Mouse (Mus musculus) myocyte (in vitro differentiated cells): ENCODE results near the gene Tmem108.

Source experiments
- CEBPB ChIP-seq: IDR thresholded peaks from 2 replicates; pipeline ENCODE4 v1.6.1; 2011; ENCODE audit warnings: mild to moderate bottlenecking, moderate library complexity; ENCODE audit not compliant: poor library complexity, insufficient read depth, severe bottlenecking
- E2F4 ChIP-seq: IDR thresholded peaks from one replicate; pipeline ENCODE4 v1.6.1; 2011; ENCODE audit warnings: mild to moderate bottlenecking, control low read depth, moderate library complexity; ENCODE audit not compliant: insufficient read depth
- MAX ChIP-seq: IDR thresholded peaks from one replicate; pipeline ENCODE4 v1.6.1; 2011; ENCODE audit warnings: low read depth, mild to moderate bottlenecking, control low read depth
- MYOD1 ChIP-seq, 3 experiments: IDR thresholded peaks; one replicate each; pipeline ENCODE4 v1.6.1; 2011; ENCODE audit warnings: control low read depth in 2 of 3, low read depth in 2 of 3, mild to moderate bottlenecking in 2 of 3, moderate library complexity in 1 of 3; ENCODE audit not compliant: insufficient read length in 2 of 3, control insufficient read depth in 1 of 3
- MYOG ChIP-seq, 3 experiments: IDR thresholded peaks; one replicate each; pipeline ENCODE4 v1.6.1; 2011; ENCODE audit warnings: control low read depth in 2 of 3, low read depth in 2 of 3, mild to moderate bottlenecking in 2 of 3; ENCODE audit not compliant: insufficient read length in 2 of 3, control insufficient read depth in 1 of 3, insufficient read depth in 1 of 3
- POLR2A ChIP-seq: IDR thresholded peaks from one replicate; pipeline ENCODE4 v1.6.1; 2011; ENCODE audit warnings: low read depth, mild to moderate bottlenecking, control low read depth, moderate library complexity; ENCODE audit not compliant: insufficient read length
- POLR2AphosphoS2 ChIP-seq: IDR thresholded peaks from one replicate; pipeline ENCODE4 v1.6.1; 2011; ENCODE audit warnings: low read depth, control low read depth; ENCODE audit not compliant: insufficient read length
- REST ChIP-seq: IDR thresholded peaks from one replicate; pipeline ENCODE4 v1.6.1; 2011; ENCODE audit warnings: mild to moderate bottlenecking, control low read depth, moderate library complexity; ENCODE audit not compliant: insufficient read depth, insufficient read length
- SRF ChIP-seq: IDR thresholded peaks from one replicate; pipeline ENCODE4 v1.6.1; 2011; ENCODE audit warnings: low read depth; ENCODE audit not compliant: control insufficient read depth, insufficient read length
- TCF12 ChIP-seq: IDR thresholded peaks from one replicate; pipeline ENCODE4 v1.6.1; 2011; ENCODE audit warnings: mild to moderate bottlenecking, control low read depth; ENCODE audit not compliant: poor library complexity, insufficient read depth, severe bottlenecking
- TCF3 ChIP-seq: IDR thresholded peaks from one replicate; pipeline ENCODE4 v1.6.1; 2011; ENCODE audit warnings: low read depth, control low read depth; ENCODE audit not compliant: insufficient read length
- USF1 ChIP-seq: IDR thresholded peaks from one replicate; pipeline ENCODE4 v1.6.1; 2011; ENCODE audit warnings: low read depth, mild to moderate bottlenecking, control low read depth, moderate library complexity

GRCm38 (mm10) chr9:103668830-103669229 lies 92.8 kb downstream of the Tmem108 start:
- no peak for TF ChIP-seq MAX
- no peak for TF ChIP-seq POLR2A
- TF ChIP-seq USF1: no peak
- no peak for TF ChIP-seq TCF12
- no peak for TF ChIP-seq E2F4
- TF ChIP-seq MYOG (IDR thresholded peaks at IDR 0.05; ENCODE audit: control insufficient read depth in 1 of 3, insufficient read depth in 1 of 3, insufficient read length in 2 of 3, low read depth in 2 of 3): no peak
- TF ChIP-seq TCF3: no peak
- no peak for TF ChIP-seq POLR2AphosphoS2
- no peak for TF ChIP-seq MYOD1 (IDR thresholded peaks at IDR 0.05; ENCODE audit: control insufficient read depth in 1 of 3, insufficient read length in 2 of 3, low read depth in 2 of 3)
- TF ChIP-seq REST: no peak
- no peak for TF ChIP-seq CEBPB
- no peak for TF ChIP-seq SRF
